Mouse (Mus musculus): ENCODE results near the gene Mdc1.
"Not testable (repeated sequence)": the region's sequence is repeated elsewhere in the genome, so short reads cannot be mapped to it uniquely, and the experiment has no call there.

The Mdc1 gene

DNA sequence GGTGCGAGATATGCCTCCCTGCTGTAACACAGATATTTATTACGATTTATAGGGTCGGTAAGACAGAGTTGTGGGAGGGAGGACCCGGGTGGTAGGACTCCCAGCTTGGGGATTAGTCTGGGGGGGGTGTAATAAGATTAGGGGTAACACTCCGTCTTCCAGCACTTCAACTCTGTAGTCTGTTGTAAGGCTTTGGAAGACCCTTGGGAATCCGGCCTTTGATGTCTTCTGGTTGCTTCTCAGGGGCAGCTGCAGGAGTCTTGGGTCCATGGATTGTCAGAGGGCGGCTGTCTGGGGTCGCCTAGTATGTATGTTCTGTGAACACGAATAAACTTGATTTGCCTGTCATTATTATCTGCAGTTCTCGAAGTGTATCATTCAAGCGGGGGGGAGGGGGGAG is 18.8 kb upstream of the Mdc1 start:
- DNase-seq (ENCODE audit: low spot score): no peak

DNA sequence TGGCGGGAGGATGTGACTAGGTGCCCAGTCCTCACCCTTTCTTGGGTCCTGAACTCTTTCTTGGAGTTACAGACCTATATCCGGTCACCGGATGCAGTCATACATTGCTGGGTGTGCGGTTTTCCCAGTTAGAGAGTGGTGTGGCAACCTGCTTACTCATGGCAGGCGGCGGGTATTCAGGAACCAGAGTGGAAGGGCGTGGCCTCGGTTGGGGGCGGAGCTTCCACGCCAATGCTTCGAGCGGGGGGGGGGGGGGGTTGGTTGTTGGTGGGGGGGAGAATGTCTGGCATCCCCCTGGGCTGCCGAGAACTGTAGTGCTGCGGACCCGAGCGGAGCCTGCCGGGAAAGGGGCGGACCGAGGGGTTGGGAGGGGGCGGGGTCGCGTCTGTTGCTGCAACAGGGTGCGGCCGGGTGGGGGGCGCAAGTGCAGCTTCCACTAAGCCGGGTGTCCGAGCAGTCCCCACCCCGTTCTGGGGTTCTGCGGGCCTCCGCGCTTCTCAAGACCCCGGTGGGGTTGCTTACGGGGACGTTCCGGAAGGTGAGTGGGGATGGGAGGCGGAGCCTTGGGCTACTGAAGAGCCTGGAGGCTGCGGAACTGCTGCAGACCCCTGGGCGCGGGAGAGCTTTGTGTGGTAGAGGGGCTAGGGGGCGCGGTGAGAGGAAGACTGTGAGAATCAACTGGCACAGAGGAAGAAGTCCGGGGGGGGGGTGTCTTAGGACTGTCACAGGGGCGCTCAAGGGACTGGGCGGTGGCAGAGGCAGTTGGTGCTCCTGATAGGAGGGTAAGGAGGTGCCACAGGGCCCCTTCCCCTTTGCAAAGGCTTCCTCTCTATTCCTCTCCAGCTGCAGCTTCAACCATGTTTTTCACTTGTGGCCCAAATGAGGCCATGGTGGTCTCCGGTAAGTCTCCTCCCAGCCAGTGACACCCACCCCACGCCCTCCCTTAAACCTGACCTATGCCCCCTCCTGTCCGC is 18.1 kb upstream of the Mdc1 start, which contains the start of gene Flot1:
Flot1 (plus strand) TSS at position 267 of the 974 bp plus-strand sequence.
- peak; percentile 95 for DNase-seq (ENCODE audit: low spot score)

DNA sequence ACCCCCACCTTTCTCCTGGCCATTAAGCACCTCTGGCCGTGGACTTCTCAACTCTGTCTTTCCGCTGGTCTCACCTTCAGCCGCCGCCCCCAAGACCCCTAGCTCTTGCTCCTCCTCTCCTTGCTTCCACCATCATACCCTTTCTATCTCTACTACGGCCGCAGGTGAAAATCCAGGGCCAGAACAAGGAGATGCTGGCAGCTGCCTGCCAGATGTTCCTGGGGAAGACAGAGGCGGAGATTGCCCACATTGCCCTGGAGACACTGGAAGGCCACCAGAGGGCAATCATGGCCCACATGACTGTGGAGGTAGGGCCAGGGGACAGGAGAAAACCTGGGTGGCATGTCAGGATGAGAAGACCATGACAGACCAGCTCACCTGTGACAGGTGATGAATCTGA is 16.9 kb upstream of the Mdc1 start:
- peak; percentile 41 for DNase-seq (ENCODE audit: low spot score)

DNA sequence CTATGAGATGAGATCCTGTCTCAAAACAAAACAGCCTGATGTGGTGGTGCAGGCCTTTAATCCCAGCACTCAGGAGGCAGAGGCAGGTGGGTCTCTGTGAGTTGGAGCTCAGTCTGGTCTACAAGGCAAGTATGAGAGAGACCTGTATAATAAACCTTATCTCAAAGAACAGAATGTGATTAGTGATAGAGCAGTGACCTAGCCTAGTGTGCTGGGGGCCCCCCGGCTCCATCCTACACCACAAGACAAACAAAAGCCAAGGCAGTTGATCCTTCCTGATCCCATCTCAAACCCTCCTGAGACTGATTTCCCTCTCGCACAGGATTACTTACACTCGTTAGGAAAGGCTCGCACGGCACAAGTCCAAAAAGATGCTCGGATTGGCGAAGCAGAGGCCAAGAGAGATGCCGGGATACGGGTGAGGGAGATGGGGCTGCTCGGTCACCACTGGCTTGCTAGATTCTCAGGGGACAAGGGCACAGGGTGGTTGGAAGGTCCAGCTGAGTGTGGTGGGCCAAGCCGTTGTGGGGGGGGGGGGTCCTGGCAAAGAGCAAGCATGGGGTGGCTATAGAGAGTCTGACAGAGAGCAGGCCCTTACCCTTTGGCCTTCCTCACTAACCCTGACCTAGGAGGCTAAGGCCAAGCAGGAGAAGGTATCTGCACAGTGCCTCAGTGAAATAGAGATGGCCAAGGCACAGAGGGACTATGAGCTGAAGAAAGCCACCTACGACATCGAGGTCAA is 16.0 kb upstream of the Mdc1 start:
- no peak for DNase-seq (ENCODE audit: low spot score)

DNA sequence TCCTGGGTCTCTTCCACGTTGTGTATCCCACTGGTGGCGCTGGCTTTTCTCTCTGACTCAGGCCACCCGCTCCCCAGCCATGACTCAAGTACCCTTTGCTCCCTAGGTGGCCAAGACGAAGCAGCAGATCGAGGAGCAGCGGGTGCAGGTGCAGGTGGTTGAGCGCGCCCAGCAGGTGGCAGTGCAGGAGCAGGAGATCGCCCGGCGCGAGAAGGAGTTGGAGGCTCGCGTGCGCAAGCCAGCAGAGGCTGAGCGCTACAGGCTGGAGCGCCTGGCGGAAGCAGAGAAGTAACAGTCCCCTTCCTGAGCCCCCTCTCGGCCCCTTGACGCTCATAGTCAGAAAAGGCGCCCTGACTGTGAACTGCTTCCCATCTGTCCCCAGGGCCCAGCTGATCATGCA is 11.6 kb upstream of the Mdc1 start:
- no peak for DNase-seq (ENCODE audit: low spot score)

DNA sequence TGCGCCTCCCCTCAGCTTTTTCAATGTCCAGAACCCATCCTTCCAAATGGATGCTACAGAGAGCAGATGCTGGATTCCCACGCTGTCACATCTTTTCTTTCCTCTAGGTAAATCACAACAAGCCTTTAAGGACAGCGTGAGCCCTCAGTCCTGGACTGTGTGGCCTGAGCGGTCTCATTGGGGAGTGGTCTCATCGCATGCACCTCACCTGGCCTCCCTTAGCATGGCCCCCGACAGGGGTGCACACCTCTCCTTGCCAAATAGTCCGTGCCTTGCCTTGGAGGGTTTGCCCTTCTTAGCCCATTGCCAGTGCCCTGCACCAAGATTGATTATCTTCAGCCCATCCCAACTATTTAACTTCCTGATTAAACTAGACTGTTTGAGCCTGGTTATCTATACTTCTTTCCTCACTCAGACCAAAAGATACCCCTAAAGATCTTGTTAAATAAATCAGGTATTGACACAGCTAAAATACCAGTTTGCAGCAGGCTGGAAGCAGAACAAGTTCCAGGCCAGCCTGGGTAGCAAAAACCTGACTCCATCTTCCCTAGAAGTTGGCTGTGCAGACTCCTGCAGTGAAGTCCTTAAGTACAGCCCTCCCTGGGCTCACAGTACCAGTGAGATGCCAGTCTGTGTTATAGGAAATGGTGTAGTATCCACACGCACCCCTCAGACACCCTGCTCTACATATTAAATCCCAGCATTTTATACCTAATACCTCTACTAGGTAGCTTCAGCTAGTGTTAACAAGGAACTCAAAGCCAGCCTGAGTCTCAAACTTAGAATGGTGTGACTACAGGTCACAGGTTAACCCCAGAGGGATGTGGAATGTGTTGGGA is 8.7 kb upstream of the Mdc1 start:
- no peak for DNase-seq (ENCODE audit: low spot score)

DNA sequence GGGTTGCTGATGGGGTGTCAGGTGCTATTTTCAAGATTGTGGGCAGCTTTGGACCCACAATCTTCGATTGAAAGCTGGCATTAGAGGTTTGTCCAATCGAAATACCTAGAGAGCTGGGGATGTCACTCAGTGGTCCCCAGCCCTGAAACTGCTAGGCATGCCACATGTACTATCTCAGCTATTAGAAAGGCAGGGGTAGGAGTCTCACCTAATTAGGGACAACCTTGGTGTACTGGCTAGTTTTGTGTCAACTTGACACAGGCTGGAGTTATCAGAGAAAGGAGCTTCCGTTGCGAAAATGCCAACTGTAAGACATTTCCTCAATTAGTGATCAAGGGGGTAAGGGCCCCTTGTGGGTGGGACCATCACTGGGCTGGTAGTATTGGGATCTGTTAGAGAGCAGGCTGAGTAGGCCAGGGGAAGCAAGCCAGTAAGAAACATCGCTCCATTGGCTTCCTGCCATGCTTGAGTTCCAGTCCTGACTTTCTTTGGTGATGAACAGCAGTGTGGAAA is 8.0 kb upstream of the Mdc1 start:
- DNase-seq (ENCODE audit: low spot score): peak; percentile 64

- no peak for DNase-seq (ENCODE audit: low spot score)
Measured at GRCm38 (mm10) chr17:35833894-35834293, 7.4 kb upstream of the Mdc1 start.

DNA sequence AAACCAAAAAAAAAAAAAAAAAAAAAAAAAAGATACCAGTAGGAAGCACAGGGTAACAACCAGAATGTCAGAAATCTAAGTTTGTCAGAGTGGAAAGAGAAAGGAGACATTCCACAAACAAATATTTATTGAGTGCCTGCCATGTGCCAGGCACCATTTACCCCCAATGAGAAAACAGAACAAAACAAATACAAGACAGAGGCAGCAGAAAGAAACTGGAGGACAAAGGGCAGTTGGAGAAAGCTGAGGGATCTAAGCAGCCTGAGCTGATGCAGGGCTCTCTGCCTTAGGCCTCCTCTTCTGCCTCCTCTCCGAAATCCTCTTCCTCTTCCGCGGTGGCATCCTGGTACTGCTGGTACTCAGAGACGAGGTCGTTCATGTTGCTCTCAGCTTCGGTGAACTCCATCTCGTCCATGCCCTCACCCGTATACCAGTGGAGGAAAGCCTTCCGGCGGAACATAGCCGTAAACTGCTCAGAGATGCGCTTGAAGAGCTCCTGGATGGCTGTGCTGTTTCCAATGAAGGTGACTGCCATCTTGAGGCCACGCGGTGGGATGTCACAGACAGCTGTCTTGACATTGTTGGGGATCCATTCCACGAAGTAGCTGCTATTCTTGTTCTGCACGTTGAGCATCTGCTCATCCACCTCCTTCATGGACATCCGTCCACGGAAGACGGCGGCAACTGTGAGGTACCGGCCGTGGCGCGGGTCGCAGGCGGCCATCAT is 6.5 kb upstream of the Mdc1 start:
- DNase-seq (ENCODE audit: low spot score): peak; percentile 54

DNA sequence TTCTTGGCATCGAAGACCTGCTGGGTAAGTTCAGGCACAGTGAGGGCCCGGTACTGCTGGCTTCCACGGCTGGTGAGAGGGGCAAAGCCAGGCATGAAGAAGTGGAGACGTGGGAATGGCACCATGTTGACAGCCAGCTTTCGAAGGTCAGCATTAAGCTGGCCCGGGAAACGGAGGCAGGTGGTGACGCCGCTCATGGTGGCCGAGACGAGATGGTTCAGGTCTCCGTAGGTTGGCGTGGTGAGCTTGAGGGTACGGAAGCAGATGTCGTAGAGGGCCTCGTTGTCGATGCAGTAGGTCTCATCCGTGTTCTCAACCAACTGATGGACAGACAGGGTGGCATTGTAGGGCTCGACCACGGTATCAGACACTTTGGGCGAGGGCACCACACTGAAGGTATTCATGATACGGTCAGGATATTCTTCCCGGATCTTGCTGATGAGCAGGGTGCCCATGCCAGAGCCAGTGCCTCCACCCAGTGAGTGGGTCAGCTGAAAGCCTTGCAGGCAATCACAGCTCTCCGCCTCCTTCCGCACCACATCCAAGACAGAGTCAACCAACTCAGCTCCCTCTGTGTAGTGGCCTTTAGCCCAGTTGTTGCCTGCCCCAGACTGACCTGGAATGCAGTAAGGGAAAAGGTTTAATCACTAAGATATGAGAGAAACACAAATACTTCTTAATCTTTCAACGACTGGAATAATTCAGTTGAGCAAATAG is 5.7 kb upstream of the Mdc1 start:
- DNase-seq (ENCODE audit: low spot score): peak; percentile 68

DNA sequence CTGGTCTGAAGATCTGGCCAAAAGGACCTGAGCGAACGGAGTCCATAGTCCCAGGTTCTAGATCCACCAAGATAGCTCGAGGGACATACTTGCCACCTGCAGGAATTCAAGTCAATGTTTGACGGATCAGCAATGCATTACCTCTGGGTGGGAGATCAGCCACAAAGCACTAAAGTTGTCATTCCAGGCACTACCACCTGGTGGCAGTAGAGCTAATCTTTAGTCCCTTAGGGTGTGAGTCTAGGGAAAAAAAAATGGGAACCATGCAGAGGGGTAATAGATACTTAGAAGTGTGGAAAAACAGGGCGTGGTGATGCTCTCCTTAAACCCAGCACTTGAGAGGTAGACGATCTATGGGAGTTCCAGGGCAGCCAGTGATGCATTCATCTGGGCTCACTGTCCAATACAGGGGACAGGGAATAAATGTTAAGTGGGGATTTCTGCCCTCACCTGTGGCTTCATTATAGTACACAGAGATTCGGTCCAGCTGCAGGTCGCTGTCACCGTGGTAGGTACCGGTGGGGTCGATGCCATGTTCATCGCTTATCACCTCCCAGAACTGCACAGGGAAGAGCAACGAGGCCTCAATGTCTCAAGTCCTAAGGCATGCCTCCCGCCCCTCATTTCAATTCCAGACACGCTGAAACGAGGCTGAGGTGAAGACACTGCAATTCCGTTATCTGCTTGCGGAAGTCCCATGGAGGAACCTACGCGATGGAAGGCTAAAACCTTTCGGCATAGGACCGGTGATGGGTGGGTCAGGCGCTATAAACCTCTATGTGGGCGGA is 4.9 kb upstream of the Mdc1 start:
- peak; percentile 95 for DNase-seq (ENCODE audit: low spot score)

GRCm38 (mm10) chr17:35836991-35837422 is 4.3 kb upstream of the Mdc1 start:
- DNase-seq (ENCODE audit: low spot score): peak; percentile 52

DNA sequence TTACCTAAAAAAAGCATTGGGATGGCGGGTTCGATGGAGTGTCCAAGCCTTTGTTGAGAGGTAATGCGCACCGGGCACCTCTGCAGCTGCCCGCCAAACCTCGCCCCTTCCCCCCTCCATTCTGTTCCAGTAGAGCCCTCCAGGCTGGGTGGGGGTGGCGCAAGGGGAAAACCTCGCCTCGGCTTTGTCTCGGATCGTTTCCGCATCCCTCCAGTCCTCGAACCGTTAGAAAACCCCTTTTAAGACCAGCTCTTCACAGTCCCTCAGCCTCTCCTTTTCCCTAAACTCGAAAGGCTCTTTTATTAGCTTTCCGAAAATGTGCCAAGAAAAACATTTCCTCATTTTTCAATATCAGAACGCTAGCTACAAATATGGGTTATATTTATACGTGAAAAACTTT is 3.8 kb upstream of the Mdc1 start:
- DNase-seq (ENCODE audit: low spot score): peak; percentile 54

- DNase-seq (ENCODE audit: low spot score): peak; percentile 97
Measured at GRCm38 (mm10) chr17:35838122-35838544, 3.2 kb upstream of the Mdc1 start, which contains the start of gene Tubb5. TSS of gene Tubb5 (minus strand) at chr17:35838306.

- no peak for DNase-seq (ENCODE audit: low spot score)
Measured at GRCm38 (mm10) chr17:35838570-35838969, 2.7 kb upstream of the Mdc1 start.

- DNase-seq (ENCODE audit: low spot score): not testable (repeated sequence)
Measured at GRCm38 (mm10) chr17:35839002-35839401, 2.3 kb upstream of the Mdc1 start.

GRCm38 (mm10) chr17:35840561-35840960 is 754 bp upstream of the Mdc1 start:
- DNase-seq (ENCODE audit: low spot score): no peak

DNA sequence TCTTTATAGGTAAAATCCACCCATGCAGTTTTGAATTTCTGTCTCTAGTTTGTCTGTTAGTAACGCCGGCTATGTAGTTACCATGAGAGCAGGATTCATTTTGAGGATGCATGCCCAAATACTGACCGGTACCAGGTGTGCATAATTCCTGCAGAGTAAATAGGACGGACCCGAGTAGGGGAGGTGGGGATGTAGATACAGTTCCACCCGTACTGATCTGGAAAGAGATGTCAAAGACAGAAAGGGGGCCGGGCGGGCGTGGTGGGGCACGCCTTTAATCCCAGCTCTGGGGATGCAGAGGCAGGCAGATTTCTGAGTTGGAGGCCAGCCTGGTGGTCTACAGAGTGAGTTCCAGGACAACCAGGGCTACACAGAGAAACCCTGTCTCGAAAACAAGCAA is 691 bp downstream of the Mdc1 start:
- DNase-seq (ENCODE audit: low spot score): no peak

- DNase-seq (ENCODE audit: low spot score): no peak
Measured at GRCm38 (mm10) chr17:35843514-35843913, 2.2 kb downstream of the Mdc1 start.

DNA sequence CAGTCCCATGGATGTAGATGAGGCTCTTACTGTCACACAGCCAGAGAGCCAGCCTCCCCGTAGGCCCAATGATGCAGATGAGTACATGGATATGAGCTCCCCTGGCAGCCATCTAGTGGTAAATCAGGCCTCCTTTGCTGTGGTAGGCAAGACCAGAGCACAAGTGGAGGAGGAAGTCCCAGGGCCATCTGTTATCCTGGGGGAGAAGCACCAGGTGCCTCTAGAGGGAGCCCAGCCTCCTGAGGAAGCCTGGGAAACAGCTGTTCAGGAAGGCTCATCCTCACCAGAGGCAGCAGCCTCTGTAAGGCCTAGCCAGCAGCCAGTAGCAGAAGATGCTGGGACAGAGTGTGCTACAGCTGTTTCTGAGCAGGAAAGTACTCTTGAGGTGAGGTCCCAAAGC is 6.8 kb downstream of the Mdc1 start:
- DNase-seq (ENCODE audit: low spot score): no peak
